Mouse (Mus musculus) ES-CJ7 (cell line): ENCODE results near the gene Mark2.

Experiments
- DNase-seq: peaks from one replicate; pipeline ENCODE4 v3.0.0; 2011; ENCODE audit warnings: low read depth, low spot score

The Mark2 gene

GRCm38 (mm10) chr19:7341512-7342397 lies at the start of gene Mark2:
Mark2 (minus strand) TSS chr19:7341860.
- peak; percentile 98 for DNase-seq

GRCm38 (mm10) chr19:7388488-7388887 lies 46.8 kb upstream of the Mark2 start:
- peak; percentile 87 for DNase-seq

- DNase-seq = peak; percentile 79
These were observed 44.4 kb upstream of the Mark2 start for GRCm38 (mm10) chr19:7386042-7386441.

GRCm38 (mm10) chr19:7382903-7383865 lies 41.5 kb upstream of the Mark2 start, which contains the start of gene Spindoc:
Spindoc (minus strand) TSS chr19:7382994.
- DNase-seq = peak; percentile 93

GRCm38 (mm10) chr19:7382248-7382902 lies 40.7 kb upstream of the Mark2 start:
- DNase-seq = peak; percentile 52

GRCm38 (mm10) chr19:7381906-7382247 lies 40.2 kb upstream of the Mark2 start:
- DNase-seq = peak; percentile 40

- no peak for DNase-seq
These were observed 36.0 kb upstream of the Mark2 start for GRCm38 (mm10) chr19:7377639-7378038.

- DNase-seq = no peak
These were observed 32.8 kb upstream of the Mark2 start for GRCm38 (mm10) chr19:7374491-7374890.

GRCm38 (mm10) chr19:7369469-7369868 lies 27.8 kb upstream of the Mark2 start:
- DNase-seq = peak; percentile 79

- DNase-seq = peak; percentile 86
These were observed 12.0 kb upstream of the Mark2 start for GRCm38 (mm10) chr19:7353636-7354035.

- peak; percentile 62 for DNase-seq
These were observed 11.3 kb upstream of the Mark2 start for GRCm38 (mm10) chr19:7352809-7353495.

- no peak for DNase-seq
These were observed 8.3 kb upstream of the Mark2 start for GRCm38 (mm10) chr19:7349993-7350392.

GRCm38 (mm10) chr19:7345235-7345755 lies 3.6 kb upstream of the Mark2 start:
- peak; percentile 78 for DNase-seq

- no peak for DNase-seq
These were observed 986 bp upstream of the Mark2 start for GRCm38 (mm10) chr19:7342646-7343045.

GRCm38 (mm10) chr19:7340780-7341475 lies 732 bp downstream of the Mark2 start:
- no peak for DNase-seq

- DNase-seq = no peak
These were observed 1.3 kb downstream of the Mark2 start for GRCm38 (mm10) chr19:7340371-7340779.

- DNase-seq = no peak
These were observed 1.8 kb downstream of the Mark2 start for GRCm38 (mm10) chr19:7339867-7340266.

- no peak for DNase-seq
These were observed 2.6 kb downstream of the Mark2 start for GRCm38 (mm10) chr19:7339026-7339425.

GRCm38 (mm10) chr19:7337781-7338342 lies 3.8 kb downstream of the Mark2 start:
- DNase-seq = no peak

- no peak for DNase-seq
These were observed 6.0 kb downstream of the Mark2 start for GRCm38 (mm10) chr19:7335656-7336055.
